Mouse (Mus musculus): ENCODE results near the gene Pitx2. TPM values are rescaled to one million over a fixed set of nuclear protein-coding genes. Genes with fewer than 3 reads are reported as not detected.

Pitx2 gene
- polyA plus RNA-seq, 1 experiment from 2014 or later: 37.6 TPM

GRCm38 (mm10) chr3:129216911-129217561, 17.4 kb downstream of the Pitx2 start:
- Histone ChIP-seq H3K36me3 (ENCODE audit: control insufficient read depth, insufficient read depth, low read length) (no peaks in the 10 kb centered on the region), H3K4me3 (ENCODE audit: low read depth, low read length) (no peak overlapping the region), H3K4me1 (ENCODE audit: control insufficient read depth, insufficient read depth, low read length) (0 out of 2 replicates have a peak, but pooled peaks cover 5% of the 10 kb centered on the region), H3K9ac (ENCODE audit: low read length) (no peak overlapping the region; the same call in 1 of the 2 replicates), H3K27me3 (ENCODE audit: control insufficient read depth, insufficient read depth, low read length) (peaks cover 73% of the 10 kb centered on the region), H3K4me2 (ENCODE audit: low read depth, severe bottlenecking) (peak overlapping the region; percentile 18; the same call in 1 of the 2 replicates), H3K9me3 (ENCODE audit: control insufficient read depth, low read length) (no peaks in the 10 kb centered on the region), H3K27ac (replicated peaks; ENCODE audit: low read depth, low read length) (no peak overlapping the region)
- no peak for ATAC-seq (ENCODE audit: insufficient number of reproducible peaks, low FRiP score, low TSS enrichment, low read depth)
- WGBS: under 1% methylated on average over 34 of the region's 34 CpGs
- DNase-seq (ENCODE audit: low spot score): peak; percentile 74

GRCm38 (mm10) chr3:129217862-129218370, 18.2 kb downstream of the Pitx2 start:
- Histone ChIP-seq H3K4me1 (ENCODE audit: control insufficient read depth, insufficient read depth, low read length) (0 out of 2 replicates have a peak, but pooled peaks cover 5% of the 10 kb centered on the region), H3K9ac (ENCODE audit: low read length) (no peak overlapping the region; the same call in 1 of the 2 replicates), H3K4me2 (ENCODE audit: low read depth, severe bottlenecking) (peak overlapping the region; percentile 16; the same call in 1 of the 2 replicates), H3K27me3 (ENCODE audit: control insufficient read depth, insufficient read depth, low read length) (peaks cover 74% of the 10 kb centered on the region), H3K36me3 (ENCODE audit: control insufficient read depth, insufficient read depth, low read length) (no peaks in the 10 kb centered on the region), H3K4me3 (ENCODE audit: low read depth, low read length) (peak overlapping the region; percentile 6; the same call in 1 of the 2 replicates), H3K9me3 (ENCODE audit: control insufficient read depth, low read length) (no peaks in the 10 kb centered on the region), H3K27ac (replicated peaks; ENCODE audit: low read depth, low read length) (no peak overlapping the region)
- DNase-seq (ENCODE audit: low spot score) (peak; percentile 59), ATAC-seq (ENCODE audit: insufficient number of reproducible peaks, low FRiP score, low TSS enrichment, low read depth) (no peak)
- WGBS: 3% methylated on average over 12 of the region's 12 CpGs

- Histone ChIP-seq H3K9ac (ENCODE audit: low read length) (no peak overlapping the region; the same call in 1 of the 2 replicates), H3K36me3 (ENCODE audit: control insufficient read depth, insufficient read depth, low read length) (no peaks in the 10 kb centered on the region), H3K4me3 (ENCODE audit: low read depth, low read length) (peak overlapping the region; percentile 2; the same call in 1 of the 2 replicates), H3K4me2 (ENCODE audit: low read depth, severe bottlenecking) (peak overlapping the region; percentile 8; the same call in 1 of the 2 replicates), H3K4me1 (ENCODE audit: control insufficient read depth, insufficient read depth, low read length) (0 out of 2 replicates have a peak, but pooled peaks cover 5% of the 10 kb centered on the region), H3K27ac (replicated peaks; ENCODE audit: low read depth, low read length) (no peak overlapping the region), H3K27me3 (ENCODE audit: control insufficient read depth, insufficient read depth, low read length) (peaks cover 70% of the 10 kb centered on the region), H3K9me3 (ENCODE audit: control insufficient read depth, low read length) (no peaks in the 10 kb centered on the region)
- under 1% methylated on average over 41 of the region's 41 CpGs for WGBS
- DNase-seq (ENCODE audit: low spot score): peak; percentile 77
- ATAC-seq (ENCODE audit: insufficient number of reproducible peaks, low FRiP score, low TSS enrichment, low read depth): no peak
These were observed 18.8 kb downstream of the Pitx2 start for GRCm38 (mm10) chr3:129218371-129218921.

GRCm38 (mm10) chr3:129220086-129220670, 20.5 kb downstream of the Pitx2 start:
- H3K4me2 ChIP-seq (ENCODE audit: low read depth, severe bottlenecking): no peak overlapping the region
- H3K9me3 ChIP-seq (ENCODE audit: control insufficient read depth, low read length): no peaks in the 10 kb centered on the region
- no peak overlapping the region for H3K4me3 ChIP-seq (ENCODE audit: low read depth, low read length)
- no peak overlapping the region for H3K27ac ChIP-seq (replicated peaks; ENCODE audit: low read depth, low read length)
- no peak for ATAC-seq (ENCODE audit: insufficient number of reproducible peaks, low FRiP score, low TSS enrichment, low read depth)
- DNase-seq (ENCODE audit: low spot score): no peak
- 0 out of 2 replicates have a peak, but pooled peaks cover 3% of the 10 kb centered on the region for H3K4me1 ChIP-seq (ENCODE audit: control insufficient read depth, insufficient read depth, low read length)
- no peaks in the 10 kb centered on the region for H3K36me3 ChIP-seq (ENCODE audit: control insufficient read depth, insufficient read depth, low read length)
- WGBS: under 1% methylated on average over 7 of the region's 7 CpGs
- no peak overlapping the region for H3K9ac ChIP-seq (ENCODE audit: low read length)
- peaks cover 69% of the 10 kb centered on the region for H3K27me3 ChIP-seq (ENCODE audit: control insufficient read depth, insufficient read depth, low read length)

- DNase-seq (ENCODE audit: low spot score) (peak; percentile 42), ATAC-seq (ENCODE audit: insufficient number of reproducible peaks, low FRiP score, low TSS enrichment, low read depth) (no peak)
- H3K27me3 ChIP-seq (ENCODE audit: control insufficient read depth, insufficient read depth, low read length): peaks cover 70% of the 10 kb centered on the region
- no peak overlapping the region for H3K9ac ChIP-seq (ENCODE audit: low read length)
- H3K4me3 ChIP-seq (ENCODE audit: low read depth, low read length): no peak overlapping the region
- no peaks in the 10 kb centered on the region for H3K9me3 ChIP-seq (ENCODE audit: control insufficient read depth, low read length)
- 3% methylated on average over 24 of the region's 24 CpGs for WGBS
- H3K4me1 ChIP-seq (ENCODE audit: control insufficient read depth, insufficient read depth, low read length): 0 out of 2 replicates have a peak, but pooled peaks cover 2% of the 10 kb centered on the region
- no peaks in the 10 kb centered on the region for H3K36me3 ChIP-seq (ENCODE audit: control insufficient read depth, insufficient read depth, low read length)
- H3K4me2 ChIP-seq (ENCODE audit: low read depth, severe bottlenecking): no peak overlapping the region
- no peak overlapping the region for H3K27ac ChIP-seq (replicated peaks; ENCODE audit: low read depth, low read length)
These were observed 21.2 kb downstream of the Pitx2 start for GRCm38 (mm10) chr3:129220681-129221379.

- Histone ChIP-seq H3K27me3 (ENCODE audit: control insufficient read depth, insufficient read depth, low read length) (peaks cover 72% of the 10 kb centered on the region), H3K9ac (ENCODE audit: low read length) (no peak overlapping the region), H3K4me2 (ENCODE audit: low read depth, severe bottlenecking) (no peak overlapping the region), H3K4me3 (ENCODE audit: low read depth, low read length) (no peak overlapping the region), H3K9me3 (ENCODE audit: control insufficient read depth, low read length) (no peaks in the 10 kb centered on the region), H3K36me3 (ENCODE audit: control insufficient read depth, insufficient read depth, low read length) (no peaks in the 10 kb centered on the region), H3K27ac (replicated peaks; ENCODE audit: low read depth, low read length) (no peak overlapping the region), H3K4me1 (ENCODE audit: control insufficient read depth, insufficient read depth, low read length) (no peaks in the 10 kb centered on the region)
- ATAC-seq (ENCODE audit: insufficient number of reproducible peaks, low FRiP score, low TSS enrichment, low read depth): no peak
- 2% methylated on average over 24 of the region's 27 CpGs for WGBS
- peak; percentile 56 for DNase-seq (ENCODE audit: low spot score)
These were observed 21.9 kb downstream of the Pitx2 start for GRCm38 (mm10) chr3:129221380-129222260.

GRCm38 (mm10) chr3:129222448-129223290, 23.0 kb downstream of the Pitx2 start:
- Histone ChIP-seq H3K4me1 (ENCODE audit: control insufficient read depth, insufficient read depth, low read length) (no peaks in the 10 kb centered on the region), H3K27me3 (ENCODE audit: control insufficient read depth, insufficient read depth, low read length) (peaks cover 75% of the 10 kb centered on the region), H3K9me3 (ENCODE audit: control insufficient read depth, low read length) (no peaks in the 10 kb centered on the region), H3K36me3 (ENCODE audit: control insufficient read depth, insufficient read depth, low read length) (no peaks in the 10 kb centered on the region), H3K27ac (replicated peaks; ENCODE audit: low read depth, low read length) (no peak overlapping the region), H3K4me3 (ENCODE audit: low read depth, low read length) (no peak overlapping the region), H3K4me2 (ENCODE audit: low read depth, severe bottlenecking) (no peak overlapping the region), H3K9ac (ENCODE audit: low read length) (no peak overlapping the region)
- no peak for ATAC-seq (ENCODE audit: insufficient number of reproducible peaks, low FRiP score, low TSS enrichment, low read depth)
- no peak for DNase-seq (ENCODE audit: low spot score)
- 1% methylated on average over 21 of the region's 21 CpGs for WGBS

Measured in limb, embryonic 11.5 days (tissue).